Comparison of ENCODE assay signal across 9 mouse cellular contexts in the genomic region with DNA sequence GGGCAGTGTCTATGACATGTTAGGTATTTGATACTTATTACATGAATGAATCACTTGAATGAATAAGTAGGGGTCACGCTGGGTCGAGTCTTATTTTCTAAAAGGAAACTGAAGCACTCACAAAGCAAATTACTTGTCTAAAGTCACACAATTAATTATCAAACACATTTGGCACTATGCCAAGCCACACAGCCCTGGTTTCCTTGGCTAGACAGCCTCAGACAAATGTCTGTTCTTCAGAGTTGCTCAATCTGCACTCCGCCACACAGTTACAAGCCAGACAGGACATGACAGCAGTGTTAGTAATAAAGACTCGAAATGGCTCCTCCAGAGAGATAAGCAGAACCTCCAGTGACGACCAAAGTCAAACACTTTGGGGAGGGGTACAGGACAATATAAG.
DNase-seq lines count a peak whose midpoint lies in the region; ATAC-seq and TF ChIP-seq lines count a peak whose summit lies in the region.
"Had no signal": no experiment of that assay in that cellular context is flagged by ENCODE, and none has a peak within 500 bp of the region (broad histone marks: within the 10 kb centered on the region; RNA-seq: fewer than 3 reads in every experiment).

No protein-coding gene starts in this region.

- H3K9me3 ChIP-seq in hindbrain, postnatal 0 days (ENCODE audit: low read length) = no peaks in the 10 kb centered on the region
- H3K9me3 ChIP-seq in hindbrain, embryonic 16.5 days (ENCODE audit: control insufficient read depth, low read length) = peaks cover 2% of the 10 kb centered on the region; the same call in 1 of the 2 replicates
- H3K9me3 ChIP-seq in intestine, embryonic 16.5 days (ENCODE audit: control insufficient read depth, low read length) = no peaks in the 10 kb centered on the region
- H3K9me3 ChIP-seq in lung, embryonic 16.5 days (ENCODE audit: control insufficient read depth, low read length) = no peaks in the 10 kb centered on the region

- H3K4me3 ChIP-seq in hindbrain, postnatal 0 days (ENCODE audit: low read length) = no peak overlapping the region
- H3K4me3 ChIP-seq in hindbrain, embryonic 16.5 days (ENCODE audit: low read length) = no peak overlapping the region
- H3K4me3 ChIP-seq in intestine, embryonic 16.5 days (ENCODE audit: low read length) = no peak overlapping the region
- H3K4me3 ChIP-seq in lung, embryonic 16.5 days (ENCODE audit: low read length) = no peak overlapping the region

- no peak overlapping the region for H3K4me2 ChIP-seq in hindbrain, postnatal 0 days (ENCODE audit: low read depth, low read length)
- H3K4me2 ChIP-seq in hindbrain, embryonic 16.5 days (ENCODE audit: low read length) = no peak overlapping the region
- no peak overlapping the region for H3K4me2 ChIP-seq in intestine, embryonic 16.5 days (ENCODE audit: low read depth, low read length)
- no peak overlapping the region for H3K4me2 ChIP-seq in lung, embryonic 16.5 days (ENCODE audit: low read depth, low read length)
- H3K4me2 ChIP-seq: heart, embryonic 11.5 days had no signal

- H3K36me3 ChIP-seq in hindbrain, postnatal 0 days (ENCODE audit: insufficient read depth, low read length) = no peaks in the 10 kb centered on the region
- H3K36me3 ChIP-seq in hindbrain, embryonic 16.5 days (ENCODE audit: control insufficient read depth, insufficient read depth, low read length) = no peaks in the 10 kb centered on the region
- no peaks in the 10 kb centered on the region for H3K36me3 ChIP-seq in intestine, embryonic 16.5 days (ENCODE audit: control insufficient read depth, insufficient read depth, low read length)
- no peaks in the 10 kb centered on the region for H3K36me3 ChIP-seq in lung, embryonic 16.5 days (ENCODE audit: control insufficient read depth, insufficient read depth, low read length)

- no peaks in the 10 kb centered on the region for H3K4me1 ChIP-seq in hindbrain, postnatal 0 days (ENCODE audit: insufficient read depth, low read length)
- H3K4me1 ChIP-seq in hindbrain, embryonic 16.5 days (ENCODE audit: control insufficient read depth, insufficient read depth, low read depth, low read length) = no peaks in the 10 kb centered on the region
- peaks cover 8% of the 10 kb centered on the region for H3K4me1 ChIP-seq in intestine, embryonic 16.5 days (ENCODE audit: control insufficient read depth, insufficient read depth, low read length)
- H3K4me1 ChIP-seq in lung, embryonic 16.5 days (replicated peaks; ENCODE audit: control insufficient read depth, insufficient read depth, low read length) = peaks cover 4% of the 10 kb centered on the region; the same call in 1 of the 2 replicates

- TF ChIP-seq CTCF in hindbrain, postnatal 0 days (IDR thresholded peaks at IDR 0.05; ENCODE audit: low read depth) = no peak

- H3K27me3 ChIP-seq in hindbrain, postnatal 0 days (ENCODE audit: insufficient read depth, low read length) = no peaks in the 10 kb centered on the region
- H3K27me3 ChIP-seq in hindbrain, embryonic 16.5 days (replicated peaks; ENCODE audit: control insufficient read depth, insufficient read depth, low read length) = no peaks in the 10 kb centered on the region
- no peaks in the 10 kb centered on the region for H3K27me3 ChIP-seq in intestine, embryonic 16.5 days (replicated peaks; ENCODE audit: control insufficient read depth, insufficient read depth, low read length)
- H3K27me3 ChIP-seq in lung, embryonic 16.5 days (ENCODE audit: control insufficient read depth, insufficient read depth, low read depth, low read length) = peaks cover 10% of the 10 kb centered on the region

- WGBS in hindbrain, postnatal 0 days = 41% methylated on average over 5 of the region's 5 CpGs
- 45% methylated on average over 5 of the region's 5 CpGs for WGBS in hindbrain, embryonic 16.5 days
- WGBS in intestine, embryonic 16.5 days = 17% methylated on average over 5 of the region's 5 CpGs
- WGBS in lung, embryonic 16.5 days = 14% methylated on average over 5 of the region's 5 CpGs

- no peak overlapping the region for H3K27ac ChIP-seq in hindbrain, postnatal 0 days
- H3K27ac ChIP-seq in hindbrain, embryonic 16.5 days (ENCODE audit: low read depth, low read length) = no peak overlapping the region
- no peak overlapping the region for H3K27ac ChIP-seq in intestine, embryonic 16.5 days (ENCODE audit: low read length)
- H3K27ac ChIP-seq in lung, embryonic 16.5 days (ENCODE audit: low read length) = no peak overlapping the region

- ATAC-seq in hindbrain, postnatal 0 days = no peak
- ATAC-seq in hindbrain, embryonic 16.5 days = no peak
- ATAC-seq in intestine, embryonic 16.5 days = peak; percentile 98
- ATAC-seq in lung, embryonic 16.5 days (ENCODE audit: low read depth) = peak; percentile 88

- no peak overlapping the region for H3K9ac ChIP-seq in hindbrain, postnatal 0 days (replicated peaks; ENCODE audit: low read length)
- H3K9ac ChIP-seq in hindbrain, embryonic 16.5 days (ENCODE audit: low read depth, low read length) = no peak overlapping the region
- no peak overlapping the region for H3K9ac ChIP-seq in intestine, embryonic 16.5 days (ENCODE audit: low read depth, low read length)
- H3K9ac ChIP-seq in lung, embryonic 16.5 days (ENCODE audit: low read length) = no peak overlapping the region

- DNase-seq in hindbrain, postnatal 0 days (ENCODE audit: low spot score) = peak; percentile 40
- peak; percentile 43 for DNase-seq in adipocyte (ENCODE audit: low spot score)
- DNase-seq in spleen, postnatal 10 days (ENCODE audit: low spot score in 2 of 2) = no peak
- DNase-seq in testis, postnatal 10 days (ENCODE audit: low spot score) = no peak
- no peak for DNase-seq in layer of hippocampus, adult 11-12 months (ENCODE audit: low spot score)

Comparison
In these comparisons a context has a peak if more than half of its experiments do, and no peak if none do; other contexts are left out.
1. ATAC-seq: peak in intestine, embryonic 16.5 days (single experiment) and lung, embryonic 16.5 days (single experiment); none in hindbrain, postnatal 0 days (single experiment) and hindbrain, embryonic 16.5 days (single experiment).
2. DNase-seq: peak in hindbrain, postnatal 0 days (single experiment) and adipocyte (single experiment); none in spleen, postnatal 10 days (0 of 2), testis, postnatal 10 days (single experiment) and layer of hippocampus, adult 11-12 months (single experiment).